Mouse (Mus musculus): ENCODE measurements at regions not wholly inside any gene's neighbourhood (a gene's known extent, or its start where the extent isn't known, plus 50 kb on each side); places are given as distances from the start of the nearest gene placed in this dataset.

- TF ChIP-seq POLR2A (IDR thresholded peaks at IDR 0.05; ENCODE audit: borderline replicate concordance, low read depth, low read length): no peak
- TF ChIP-seq CTCF (IDR thresholded peaks at IDR 0.05; ENCODE audit: low read depth, low read length): no peak
Observed at GRCm38 (mm10) chr13:30042689-30043320, 56.9 kb upstream of the E2f3 start.
